Mouse (Mus musculus): ENCODE results near the gene Slc37a4. TPM values are rescaled to one million over a fixed set of nuclear protein-coding genes. Genes with fewer than 3 reads are reported as not detected.
"Not testable (repeated sequence)": the region's sequence is repeated elsewhere in the genome, so short reads cannot be mapped to it uniquely, and the experiment has no call there.

The Slc37a4 gene
- polyA plus RNA-seq, 1 experiment from 2014 or later = 69.8 TPM

GRCm38 (mm10) chr9:44417156-44417891, 20.7 kb downstream of the Slc37a4 start:
- Histone ChIP-seq H3K9ac (replicated peaks) (peak overlapping the region; percentile 78), H3K4me1 (peaks cover 23% of the 10 kb centered on the region), H3K27ac (replicated peaks) (peak overlapping the region; percentile 88), H3K9me3 (replicated peaks) (no peaks in the 10 kb centered on the region), H3K27me3 (replicated peaks) (no peaks in the 10 kb centered on the region), H3K4me2 (peak overlapping the region; percentile 88), H3K36me3 (peaks cover 26% of the 10 kb centered on the region), H3K4me3 (replicated peaks) (peak overlapping the region; percentile 81)
- 8% methylated on average over 26 of the region's 26 CpGs for WGBS
- ATAC-seq (ENCODE audit: low FRiP score) = peak; percentile 65

- ATAC-seq (ENCODE audit: low FRiP score) = peak; percentile 90
- Histone ChIP-seq H3K36me3 (peaks cover 20% of the 10 kb centered on the region), H3K4me3 (replicated peaks) (peak overlapping the region; percentile 81), H3K27me3 (replicated peaks) (no peaks in the 10 kb centered on the region), H3K27ac (replicated peaks) (peak overlapping the region; percentile 88), H3K4me1 (peaks cover 23% of the 10 kb centered on the region), H3K4me2 (peak overlapping the region; percentile 88), H3K9me3 (replicated peaks) (no peaks in the 10 kb centered on the region), H3K9ac (replicated peaks) (peak overlapping the region; percentile 78)
- under 1% methylated on average over 38 of the region's 38 CpGs for WGBS
Measured at GRCm38 (mm10) chr9:44417892-44418363, 21.3 kb downstream of the Slc37a4 start.

- WGBS = 80% methylated on average over 14 of the region's 14 CpGs
- Histone ChIP-seq H3K4me3 (replicated peaks) (peak within 1 kb of the TSS; percentile 81), H3K4me2 (peak within 1 kb of the TSS; percentile 88), H3K36me3 (peaks cover 16% of the 10 kb centered on the region; the same call in 1 of the 2 replicates), H3K27ac (replicated peaks) (peak within 1 kb of the TSS; percentile 88), H3K4me1 (peaks cover 23% of the 10 kb centered on the region), H3K9me3 (replicated peaks) (no peaks in the 10 kb centered on the region), H3K27me3 (replicated peaks) (no peaks in the 10 kb centered on the region), H3K9ac (replicated peaks) (peak within 1 kb of the TSS; percentile 78)
- ATAC-seq (ENCODE audit: low FRiP score) = no peak
Measured at GRCm38 (mm10) chr9:44418519-44419385, 22.1 kb downstream of the Slc37a4 start, which contains the start of gene Ccdc84. Gene Ccdc84 (minus strand): TSS chr9:44418569.

GRCm38 (mm10) chr9:44419730-44420129, 23.1 kb downstream of the Slc37a4 start:
- H3K4me3 ChIP-seq (replicated peaks); ATAC-seq (ENCODE audit: low FRiP score); H3K4me2 ChIP-seq; H3K27me3 ChIP-seq (replicated peaks); H3K27ac ChIP-seq (replicated peaks); H3K9ac ChIP-seq (replicated peaks); H3K9me3 ChIP-seq (replicated peaks): not testable (repeated sequence)
- H3K4me1 ChIP-seq = peaks cover 23% of the 10 kb centered on the region
- H3K36me3 ChIP-seq = peaks cover 10% of the 10 kb centered on the region; the same call in 1 of the 2 replicates
- WGBS = 97% methylated on average over 9 of the region's 9 CpGs

GRCm38 (mm10) chr9:44420280-44420898, 23.7 kb downstream of the Slc37a4 start:
- Histone ChIP-seq H3K4me1 (peaks cover 23% of the 10 kb centered on the region), H3K27me3 (replicated peaks) (no peaks in the 10 kb centered on the region), H3K27ac (replicated peaks) (no peak overlapping the region), H3K36me3 (peaks cover 7% of the 10 kb centered on the region; the same call in 1 of the 2 replicates), H3K9ac (replicated peaks) (no peak overlapping the region), H3K4me2 (no peak overlapping the region), H3K9me3 (replicated peaks) (no peaks in the 10 kb centered on the region), H3K4me3 (replicated peaks) (no peak overlapping the region)
- no peak for ATAC-seq (ENCODE audit: low FRiP score)
- 85% methylated on average over 5 of the region's 5 CpGs for WGBS

GRCm38 (mm10) chr9:44423576-44423975, 26.9 kb downstream of the Slc37a4 start:
- Histone ChIP-seq H3K9ac (replicated peaks) (no peak overlapping the region), H3K36me3 (no peaks in the 10 kb centered on the region), H3K4me2 (no peak overlapping the region), H3K4me3 (replicated peaks) (no peak overlapping the region), H3K9me3 (replicated peaks) (no peaks in the 10 kb centered on the region), H3K4me1 (peaks cover 2% of the 10 kb centered on the region; the same call in 1 of the 2 replicates), H3K27me3 (replicated peaks) (no peaks in the 10 kb centered on the region), H3K27ac (replicated peaks) (no peak overlapping the region)
- no peak for ATAC-seq (ENCODE audit: low FRiP score)
- WGBS = 91% methylated on average over 4 of the region's 4 CpGs

GRCm38 (mm10) chr9:44432577-44433185, 36.0 kb downstream of the Slc37a4 start:
- no peaks in the 10 kb centered on the region for H3K36me3 ChIP-seq
- WGBS = 47% methylated on average over 5 of the region's 5 CpGs
- H3K9ac ChIP-seq (replicated peaks) = no peak overlapping the region
- no peak overlapping the region for H3K4me3 ChIP-seq (replicated peaks)
- no peak overlapping the region for H3K4me2 ChIP-seq
- H3K9me3 ChIP-seq (replicated peaks) = no peaks in the 10 kb centered on the region
- no peak overlapping the region for H3K27ac ChIP-seq (replicated peaks)
- H3K27me3 ChIP-seq (replicated peaks) = no peaks in the 10 kb centered on the region
- no peak for ATAC-seq (ENCODE audit: low FRiP score)
- 0 out of 2 replicates have a peak, but pooled peaks cover 2% of the 10 kb centered on the region for H3K4me1 ChIP-seq

- no peak for ATAC-seq (ENCODE audit: low FRiP score)
- Histone ChIP-seq H3K27ac (replicated peaks) (no peak overlapping the region), H3K9me3 (replicated peaks) (no peaks in the 10 kb centered on the region), H3K4me2 (no peak overlapping the region), H3K9ac (replicated peaks) (no peak overlapping the region), H3K36me3 (no peaks in the 10 kb centered on the region), H3K4me1 (0 out of 2 replicates have a peak, but pooled peaks cover 2% of the 10 kb centered on the region), H3K27me3 (replicated peaks) (no peaks in the 10 kb centered on the region), H3K4me3 (replicated peaks) (no peak overlapping the region)
- 75% methylated on average over 6 of the region's 6 CpGs for WGBS
Measured at GRCm38 (mm10) chr9:44435747-44436146, 39.1 kb downstream of the Slc37a4 start.

GRCm38 (mm10) chr9:44440961-44441360, 44.3 kb downstream of the Slc37a4 start, which contains the start of gene Foxr1:
Gene Foxr1 (minus strand): TSS chr9:44441136.
- no peak within 1 kb of the TSS for H3K27ac ChIP-seq (replicated peaks)
- H3K27me3 ChIP-seq (replicated peaks) = no peaks in the 10 kb centered on the region
- no peaks in the 10 kb centered on the region for H3K36me3 ChIP-seq
- H3K4me2 ChIP-seq = no peak within 1 kb of the TSS
- ATAC-seq (ENCODE audit: low FRiP score) = no peak
- H3K4me3 ChIP-seq (replicated peaks) = no peak within 1 kb of the TSS
- no peak within 1 kb of the TSS for H3K9ac ChIP-seq (replicated peaks)
- no peaks in the 10 kb centered on the region for H3K4me1 ChIP-seq
- H3K9me3 ChIP-seq (replicated peaks) = no peaks in the 10 kb centered on the region
- WGBS = 76% methylated on average over 19 of the region's 19 CpGs

GRCm38 (mm10) chr9:44444402-44445025, 47.9 kb downstream of the Slc37a4 start:
- H3K9ac ChIP-seq (replicated peaks); H3K4me1 ChIP-seq; H3K27ac ChIP-seq (replicated peaks); H3K27me3 ChIP-seq (replicated peaks); H3K4me3 ChIP-seq (replicated peaks); H3K9me3 ChIP-seq (replicated peaks); H3K4me2 ChIP-seq; H3K36me3 ChIP-seq; ATAC-seq (ENCODE audit: low FRiP score): not testable (repeated sequence)
- WGBS = 90% methylated on average over 7 of the region's 7 CpGs

Data from neural tube, embryonic 15.5 days (tissue).